Mouse (Mus musculus): ENCODE measurements around the gene Plekhd1.

DNA sequence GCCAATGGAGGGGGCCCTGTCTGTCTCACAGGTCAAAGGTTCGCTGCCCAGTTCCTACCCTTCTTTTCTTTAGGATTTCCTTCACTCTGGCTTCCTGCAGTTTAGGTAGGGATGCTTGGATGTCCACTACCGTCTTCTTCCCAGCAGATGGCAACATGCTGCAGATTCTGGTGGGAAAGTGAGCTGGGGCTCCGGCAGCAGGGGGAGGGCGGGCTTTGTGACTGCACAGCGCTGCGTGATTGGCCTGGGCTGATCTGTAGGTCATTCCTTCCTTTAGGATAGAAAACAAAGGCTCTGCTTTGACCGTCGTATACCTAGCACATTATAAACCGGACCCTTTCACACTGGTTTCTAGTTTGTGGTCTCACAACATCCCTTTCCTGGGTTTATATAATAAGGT is 38.2 kb downstream of the Plekhd1 start:
- TF ChIP-seq CTCF (conservative IDR thresholded peaks at IDR 0.05 in 1 of 2, IDR thresholded peaks at IDR 0.05 in 1 of 2; ENCODE audit: low read depth in 2 of 2, low read length in 2 of 2) (peak in 1 of 2 experiments; percentile 42; a peak in 2 of 4 replicates), E2F4 (IDR thresholded peaks at IDR 0.05; ENCODE audit: insufficient replicate concordance, low read depth, low read length) (no peak), MEF2A (IDR thresholded peaks at IDR 0.05; ENCODE audit: borderline replicate concordance, low read depth, low read length) (no peak), EP300 (IDR thresholded peaks at IDR 0.05; ENCODE audit: low read length) (no peak), TCF12 (IDR thresholded peaks at IDR 0.05; ENCODE audit: low read depth, low read length) (no peak), POLR2A (IDR thresholded peaks at IDR 0.05; ENCODE audit: low read depth, low read length) (no peak), TBP (conservative IDR thresholded peaks at IDR 0.05; ENCODE audit: low read depth, low read length) (no peak), RCOR1 (conservative IDR thresholded peaks at IDR 0.05; ENCODE audit: low read depth, low read length) (no peak)

Measured in CH12.LX (cell line).